Mouse (Mus musculus): ENCODE results near the gene Hs6st3.

Gene Hs6st3

GRCm38 (mm10) chr14:119633090-119633489, 494.9 kb downstream of the Hs6st3 start:
- intact Hi-C loops (cut with DNase I), result no loop called here

- intact Hi-C loops (cut with DNase I), result no loop called here
Measured at GRCm38 (mm10) chr14:119633626-119634025, 495.5 kb downstream of the Hs6st3 start.

- intact Hi-C loops (cut with DNase I), result no loop called here
Measured at GRCm38 (mm10) chr14:119642874-119643273, 504.7 kb downstream of the Hs6st3 start.

GRCm38 (mm10) chr14:119643840-119644239, 505.7 kb downstream of the Hs6st3 start:
- intact Hi-C loops (cut with DNase I), result no loop called here

GRCm38 (mm10) chr14:119656936-119657335, 518.8 kb downstream of the Hs6st3 start:
- intact Hi-C loops (cut with DNase I), result no loop called here

GRCm38 (mm10) chr14:119665741-119666141, 527.6 kb downstream of the Hs6st3 start:
- intact Hi-C loops (cut with DNase I), result no loop called here

- intact Hi-C loops (cut with DNase I), result no loop called here
Measured at GRCm38 (mm10) chr14:119667421-119667820, 529.3 kb downstream of the Hs6st3 start.

GRCm38 (mm10) chr14:119670836-119671587, 532.9 kb downstream of the Hs6st3 start:
- intact Hi-C loops (cut with DNase I), result no loop called here

GRCm38 (mm10) chr14:119678574-119678973, 540.4 kb downstream of the Hs6st3 start:
- intact Hi-C loops (cut with DNase I), result no loop called here

- intact Hi-C loops (cut with DNase I), result no loop called here
Measured at GRCm38 (mm10) chr14:119680052-119680451, 541.9 kb downstream of the Hs6st3 start.

GRCm38 (mm10) chr14:119687885-119688284, 549.7 kb downstream of the Hs6st3 start:
- intact Hi-C loops (cut with DNase I), result no loop called here

- intact Hi-C loops (cut with DNase I), result no loop called here
Measured at GRCm38 (mm10) chr14:119699982-119700381, 561.8 kb downstream of the Hs6st3 start.

- intact Hi-C loops (cut with DNase I), result no loop called here
Measured at GRCm38 (mm10) chr14:119714712-119715111, 576.6 kb downstream of the Hs6st3 start.

GRCm38 (mm10) chr14:119717323-119717722, 579.2 kb downstream of the Hs6st3 start:
- intact Hi-C loops (cut with DNase I), result no loop called here

- intact Hi-C loops (cut with DNase I), result no loop called here
Measured at GRCm38 (mm10) chr14:119725102-119725501, 587.0 kb downstream of the Hs6st3 start.

GRCm38 (mm10) chr14:119731436-119732080, 593.4 kb downstream of the Hs6st3 start:
- intact Hi-C loops (cut with DNase I), result no loop called here

GRCm38 (mm10) chr14:119732219-119732618, 594.1 kb downstream of the Hs6st3 start:
- intact Hi-C loops (cut with DNase I), result no loop called here

- intact Hi-C loops (cut with DNase I), result no loop called here
Measured at GRCm38 (mm10) chr14:119737408-119737961, 599.3 kb downstream of the Hs6st3 start.

- intact Hi-C loops (cut with DNase I), result no loop called here
Measured at GRCm38 (mm10) chr14:119741791-119742190, 603.6 kb downstream of the Hs6st3 start.

- intact Hi-C loops (cut with DNase I), result no loop called here
Measured at GRCm38 (mm10) chr14:119761376-119761775, 623.2 kb downstream of the Hs6st3 start.

- intact Hi-C loops (cut with DNase I), result no loop called here
Measured at GRCm38 (mm10) chr14:119772040-119772439, 633.9 kb downstream of the Hs6st3 start.

GRCm38 (mm10) chr14:119776261-119776660, 638.1 kb downstream of the Hs6st3 start:
- intact Hi-C loops (cut with DNase I), result no loop called here

Measured in adrenal gland (tissue).